In genomic region chr5:145230641-145231040, GRCm38 (mm10) we compare ENCODE assay signal across 8 mouse cellular contexts. TPM values are rescaled to one million over a fixed set of nuclear protein-coding genes. Genes with fewer than 3 reads are reported as not detected.
DNase-seq lines count a peak whose midpoint lies in the region; ATAC-seq and TF ChIP-seq lines count a peak whose summit lies in the region.

No protein-coding gene starts in this region.

- DNase-seq in liver, embryonic 11.5 days (ENCODE audit: low spot score): no peak
- DNase-seq in stomach, postnatal 0 days (ENCODE audit: low spot score): peak; percentile 8
- no peak for DNase-seq in urinary bladder, postnatal 10 days (ENCODE audit: low spot score)
- DNase-seq in spleen, postnatal 4 days (ENCODE audit: low spot score in 2 of 2): no peak

- no peak overlapping the region for H3K9ac ChIP-seq in hindbrain, embryonic 12.5 days
- H3K9ac ChIP-seq in liver, embryonic 11.5 days (ENCODE audit: low read depth, low read length): no peak overlapping the region
- no peak overlapping the region; the same call in 1 of the 2 replicates for H3K9ac ChIP-seq in stomach, postnatal 0 days (ENCODE audit: low read length)

- H3K4me2 ChIP-seq in hindbrain, embryonic 12.5 days (replicated peaks): peak overlapping the region; percentile 77
- peak overlapping the region; percentile 79 for H3K4me2 ChIP-seq in liver, embryonic 11.5 days
- H3K4me2 ChIP-seq in stomach, postnatal 0 days (replicated peaks; ENCODE audit: low read depth): peak overlapping the region; percentile 69

- peak overlapping the region; percentile 93; the same call in 1 of the 2 replicates for H3K27ac ChIP-seq in hindbrain, embryonic 12.5 days
- no peak overlapping the region for H3K27ac ChIP-seq in liver, embryonic 11.5 days (ENCODE audit: low read depth, low read length)
- H3K27ac ChIP-seq in stomach, postnatal 0 days (replicated peaks): peak overlapping the region; percentile 93; the same call in 1 of the 2 replicates

- no peak for TF ChIP-seq CTCF in stomach, postnatal 0 days (IDR thresholded peaks at IDR 0.05; ENCODE audit: low read depth)

- peaks cover 53% of the 10 kb centered on the region for H3K4me1 ChIP-seq in megakaryocyte, embryonic 14.5 days
- peaks cover 18% of the 10 kb centered on the region for H3K4me1 ChIP-seq in hindbrain, embryonic 12.5 days
- 0 out of 2 replicates have a peak, but pooled peaks cover 5% of the 10 kb centered on the region for H3K4me1 ChIP-seq in liver, embryonic 11.5 days (replicated peaks; ENCODE audit: control insufficient read depth, insufficient read depth, low read length)
- H3K4me1 ChIP-seq in stomach, postnatal 0 days (replicated peaks; ENCODE audit: control insufficient read depth, insufficient read depth): peaks cover 2% of the 10 kb centered on the region; the same call in 1 of the 2 replicates

- peaks cover 27% of the 10 kb centered on the region for H3K36me3 ChIP-seq in megakaryocyte, embryonic 14.5 days (replicated peaks; ENCODE audit: low read length)
- peaks cover 24% of the 10 kb centered on the region for H3K36me3 ChIP-seq in hindbrain, embryonic 12.5 days
- H3K36me3 ChIP-seq in liver, embryonic 11.5 days (ENCODE audit: control insufficient read depth, insufficient read depth, low read length): peaks cover 7% of the 10 kb centered on the region
- peaks cover 8% of the 10 kb centered on the region for H3K36me3 ChIP-seq in stomach, postnatal 0 days (ENCODE audit: control insufficient read depth, insufficient read depth, low read length)

- WGBS in hindbrain, embryonic 12.5 days: 94% methylated on average over 4 of the region's 4 CpGs
- 86% methylated on average over 4 of the region's 4 CpGs for WGBS in liver, embryonic 11.5 days
- 79% methylated on average over 4 of the region's 4 CpGs for WGBS in stomach, postnatal 0 days

- H3K4me3 ChIP-seq in megakaryocyte, embryonic 14.5 days (replicated peaks): peak overlapping the region; percentile 99
- H3K4me3 ChIP-seq in hindbrain, embryonic 12.5 days: no peak overlapping the region; the same call in 1 of the 2 replicates
- no peak overlapping the region; the same call in 1 of the 2 replicates for H3K4me3 ChIP-seq in liver, embryonic 11.5 days (ENCODE audit: low read depth, low read length)
- no peak overlapping the region for H3K4me3 ChIP-seq in stomach, postnatal 0 days (ENCODE audit: low read depth, low read length)

- TF ChIP-seq EP300 in stomach, postnatal 0 days (optimal IDR thresholded peaks at IDR 0.05): no peak

- no peaks in the 10 kb centered on the region for H3K9me3 ChIP-seq in megakaryocyte, embryonic 14.5 days
- no peaks in the 10 kb centered on the region for H3K9me3 ChIP-seq in hindbrain, embryonic 12.5 days (replicated peaks)
- no peaks in the 10 kb centered on the region for H3K9me3 ChIP-seq in liver, embryonic 11.5 days (ENCODE audit: control insufficient read depth, low read length)
- no peaks in the 10 kb centered on the region for H3K9me3 ChIP-seq in stomach, postnatal 0 days (ENCODE audit: control insufficient read depth, low read length)

- no peaks in the 10 kb centered on the region for H3K27me3 ChIP-seq in megakaryocyte, embryonic 14.5 days (replicated peaks)
- peaks cover 3% of the 10 kb centered on the region; the same call in 1 of the 2 replicates for H3K27me3 ChIP-seq in hindbrain, embryonic 12.5 days
- no peaks in the 10 kb centered on the region for H3K27me3 ChIP-seq in liver, embryonic 11.5 days (replicated peaks; ENCODE audit: control insufficient read depth, insufficient read depth, low read length)
- no peaks in the 10 kb centered on the region for H3K27me3 ChIP-seq in stomach, postnatal 0 days (ENCODE audit: control insufficient read depth, insufficient read depth, low read length)

- no peak for ATAC-seq in megakaryocyte, adult 5-6 weeks (ENCODE audit: poor library complexity, severe bottlenecking)
- no peak for ATAC-seq in hindbrain, embryonic 12.5 days (ENCODE audit: low FRiP score)
- no peak for ATAC-seq in liver, embryonic 11.5 days (replicated peaks; ENCODE audit: low FRiP score)
- no peak for ATAC-seq in stomach, postnatal 0 days (ENCODE audit: low FRiP score, low TSS enrichment)
- ATAC-seq in CD4-positive, CD25-positive, alpha-beta regulatory T cell, adult 4 months: no peak

RNA-seq across cellular contexts. Expression of gene Zfp655, which starts 0.9 kb away (rescaled TPM):
- 10.5 and 20.8 TPM in 2 replicates for polyA plus RNA-seq in megakaryocyte, embryonic 14.5 days (2012; ENCODE audit: insufficient read depth, low replicate concordance)
- total RNA-seq in megakaryocyte, adult 5-6 weeks (2015): 31.1 and 36.1 TPM in 2 replicates
- 23.4 and 27.2 TPM in 2 replicates for total RNA-seq in megakaryocyte, adult 5-6 weeks (2017)
- 43.6 and 45.9 TPM in 2 replicates for polyA plus RNA-seq in hindbrain, embryonic 12.5 days (2016; fragmentation: Nextera tagmentation; extraction: Ambion mirVana)
- 33.2 and 36.4 TPM in 2 replicates for polyA plus RNA-seq in liver, embryonic 11.5 days (2014; fragmentation: Nextera tagmentation; extraction: Ambion mirVana)
- polyA plus RNA-seq in stomach, postnatal 0 days (2015; fragmentation: Nextera tagmentation; extraction: Ambion mirVana): 19.1 and 21.0 TPM in 2 replicates
- polyA plus RNA-seq in CD4-positive, CD25-positive, alpha-beta regulatory T cell, adult 4 months (2017; shearing (Covaris generic)): 10 to 100 TPM; 60.1 to 68.9 TPM

RNA-seq across cellular contexts. Expression of gene Zkscan5, which starts 26.3 kb away (rescaled TPM):
- 0.84 and 1.00 TPM in 2 replicates for polyA plus RNA-seq in megakaryocyte, embryonic 14.5 days (2012; ENCODE audit: insufficient read depth, low replicate concordance)
- total RNA-seq in megakaryocyte, adult 5-6 weeks (2015): 2.6 and 2.7 TPM in 2 replicates
- 4.6 and 5.4 TPM in 2 replicates for total RNA-seq in megakaryocyte, adult 5-6 weeks (2017)
- 17.9 and 20.2 TPM in 2 replicates for polyA plus RNA-seq in hindbrain, embryonic 12.5 days (2016; fragmentation: Nextera tagmentation; extraction: Ambion mirVana)
- 10.3 TPM in 2 replicates for polyA plus RNA-seq in liver, embryonic 11.5 days (2014; fragmentation: Nextera tagmentation; extraction: Ambion mirVana)
- 4.6 and 5.0 TPM in 2 replicates for polyA plus RNA-seq in stomach, postnatal 0 days (2015; fragmentation: Nextera tagmentation; extraction: Ambion mirVana)
- polyA plus RNA-seq in CD4-positive, CD25-positive, alpha-beta regulatory T cell, adult 4 months (2017; shearing (Covaris generic)): 10 to 100 TPM in 1 of 2 experiments, 1 to 10 TPM in 1; 7.5 to 13.7 TPM

RNA-seq across cellular contexts. Expression of gene Zkscan14, which starts 29.0 kb away (rescaled TPM):
- polyA plus RNA-seq in megakaryocyte, embryonic 14.5 days (2012; ENCODE audit: insufficient read depth, low replicate concordance): 5.3 TPM in 1 of 2 replicates, not detected in the other
- 6.2 and 6.4 TPM in 2 replicates for total RNA-seq in megakaryocyte, adult 5-6 weeks (2015)
- total RNA-seq in megakaryocyte, adult 5-6 weeks (2017): 30.8 and 31.7 TPM in 2 replicates
- 10.5 and 11.3 TPM in 2 replicates for polyA plus RNA-seq in hindbrain, embryonic 12.5 days (2016; fragmentation: Nextera tagmentation; extraction: Ambion mirVana)
- polyA plus RNA-seq in liver, embryonic 11.5 days (2014; fragmentation: Nextera tagmentation; extraction: Ambion mirVana): 5.9 and 7.3 TPM in 2 replicates
- polyA plus RNA-seq in stomach, postnatal 0 days (2015; fragmentation: Nextera tagmentation; extraction: Ambion mirVana): 9.1 and 9.8 TPM in 2 replicates
- polyA plus RNA-seq in CD4-positive, CD25-positive, alpha-beta regulatory T cell, adult 4 months (2017; shearing (Covaris generic)): 10 to 100 TPM; 19.0 to 30.4 TPM

RNA-seq across cellular contexts. Expression of gene Atp5j2, which starts 38.8 kb away (rescaled TPM):
- 3.0 and 56.7 TPM in 2 replicates for polyA plus RNA-seq in megakaryocyte, embryonic 14.5 days (2012; ENCODE audit: insufficient read depth, low replicate concordance)
- total RNA-seq in megakaryocyte, adult 5-6 weeks (2015): 310 and 322 TPM in 2 replicates
- total RNA-seq in megakaryocyte, adult 5-6 weeks (2017): 103 and 107 TPM in 2 replicates
- polyA plus RNA-seq in hindbrain, embryonic 12.5 days (2016; fragmentation: Nextera tagmentation; extraction: Ambion mirVana): 476 and 529 TPM in 2 replicates
- polyA plus RNA-seq in liver, embryonic 11.5 days (2014; fragmentation: Nextera tagmentation; extraction: Ambion mirVana): 528 and 573 TPM in 2 replicates
- polyA plus RNA-seq in stomach, postnatal 0 days (2015; fragmentation: Nextera tagmentation; extraction: Ambion mirVana): 602 and 646 TPM in 2 replicates
- 100 to 1,000 TPM; 320 to 390 TPM for polyA plus RNA-seq in CD4-positive, CD25-positive, alpha-beta regulatory T cell, adult 4 months (2017; shearing (Covaris generic))

RNA-seq across cellular contexts. Expression of gene Zscan25, which starts 49.7 kb away (rescaled TPM):
- 16.1 and 17.4 TPM in 2 replicates for polyA plus RNA-seq in megakaryocyte, embryonic 14.5 days (2012; ENCODE audit: insufficient read depth, low replicate concordance)
- total RNA-seq in megakaryocyte, adult 5-6 weeks (2015): 5.4 and 6.4 TPM in 2 replicates
- 3.2 and 3.5 TPM in 2 replicates for total RNA-seq in megakaryocyte, adult 5-6 weeks (2017)
- polyA plus RNA-seq in hindbrain, embryonic 12.5 days (2016; fragmentation: Nextera tagmentation; extraction: Ambion mirVana): 0.38 and 0.79 TPM in 2 replicates
- 0.48 TPM in 2 replicates for polyA plus RNA-seq in liver, embryonic 11.5 days (2014; fragmentation: Nextera tagmentation; extraction: Ambion mirVana)
- 0.30 and 0.45 TPM in 2 replicates for polyA plus RNA-seq in stomach, postnatal 0 days (2015; fragmentation: Nextera tagmentation; extraction: Ambion mirVana)
- polyA plus RNA-seq in CD4-positive, CD25-positive, alpha-beta regulatory T cell, adult 4 months (2017; shearing (Covaris generic)): under 1 TPM; 0.46 to 0.65 TPM
